ENCODE assay signal across 1 mouse cellular context in the genomic region with DNA sequence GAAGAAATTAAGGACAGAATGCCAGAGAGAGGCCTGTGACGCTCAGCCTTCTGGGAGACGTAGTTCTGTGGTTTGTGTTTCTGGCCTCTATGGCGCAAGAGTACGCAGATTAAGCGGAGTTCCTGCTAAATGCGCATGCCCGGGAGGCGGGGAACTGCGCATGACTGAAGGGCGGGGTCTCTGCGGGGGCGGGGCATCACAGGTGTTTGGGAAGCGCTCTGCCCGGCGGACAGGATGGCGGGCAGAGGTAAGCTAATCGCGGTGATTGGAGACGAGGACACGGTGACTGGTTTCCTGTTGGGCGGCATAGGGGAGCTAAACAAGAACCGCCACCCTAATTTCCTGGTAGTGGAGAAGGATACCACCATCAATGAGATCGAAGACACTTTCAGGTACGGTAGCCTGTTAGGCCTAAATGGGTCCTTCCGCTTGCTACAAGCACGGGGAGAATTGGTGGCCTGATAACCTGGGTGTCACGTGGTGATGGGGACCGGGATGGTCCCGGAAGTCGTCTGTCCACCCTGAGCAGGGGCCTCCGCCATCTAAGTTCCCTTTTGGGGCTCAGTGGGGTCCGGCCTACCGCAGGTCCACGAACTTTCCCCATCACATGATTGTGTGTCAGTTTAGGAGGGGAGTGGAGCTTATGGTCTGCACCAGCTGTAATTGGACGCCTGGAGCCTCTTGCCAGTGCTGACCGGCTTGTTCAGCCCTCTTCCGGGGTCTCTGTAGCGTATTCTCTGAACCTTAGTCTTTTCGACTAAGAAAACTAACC.
TF ChIP-seq lines count a peak whose summit lies in the region.

A gene (plus strand): TSS at position 136 of the 772 bp plus-strand sequence.

TF ChIP-seq in MEL, 35 proteins besides CTCF, POLR2A, EP300 and RAD21 (continued from another document):
- TF ChIP-seq USF1 (IDR thresholded peaks at IDR 0.05; ENCODE audit: low read depth, low read length) (peak; percentile 97), MYC (IDR thresholded peaks at IDR 0.05; ENCODE audit: low read depth, low read length) (peak; percentile 97), GABPA (IDR thresholded peaks at IDR 0.05; ENCODE audit: low read depth, low read length) (no peak), UBTF (IDR thresholded peaks at IDR 0.05; ENCODE audit: borderline replicate concordance, insufficient read depth, low read depth, low read length) (no peak), KAT2A (conservative IDR thresholded peaks at IDR 0.05; ENCODE audit: low read depth, low read length) (peak; percentile 72), USF2 (IDR thresholded peaks at IDR 0.05; ENCODE audit: borderline replicate concordance in 1 of 2, insufficient read depth in 1 of 2, low read depth in 1 of 2, low read length in 2 of 2) (peak; percentile 66 to 81), HCFC1 (IDR thresholded peaks at IDR 0.05; ENCODE audit: low read depth, low read length) (peak; percentile 94), POLR2AphosphoS5 (IDR thresholded peaks at IDR 0.05; ENCODE audit: borderline replicate concordance, low read depth, low read length) (no peak), ZC3H11A (IDR thresholded peaks at IDR 0.05; ENCODE audit: low read depth, low read length) (no peak), NRF1 (IDR thresholded peaks at IDR 0.05; ENCODE audit: insufficient read depth, low read depth, low read length, poor library complexity, severe bottlenecking) (peak; percentile 90), POLR2AphosphoS2 (IDR thresholded peaks at IDR 0.05; ENCODE audit: low read length) (peak; percentile 75; the same call in 1 of the 2 replicates), JUND (IDR thresholded peaks at IDR 0.05; ENCODE audit: low read depth, low read length) (no peak), MAX (IDR thresholded peaks at IDR 0.05; ENCODE audit: low read length) (peak; percentile 97), ELF1 (IDR thresholded peaks at IDR 0.05; ENCODE audit: low read depth, low read length) (peak; percentile 89), ETS1 (IDR thresholded peaks at IDR 0.05; ENCODE audit: low read depth, low read length) (peak; percentile 46)
